Mouse (Mus musculus) brain, embryonic 14.5 days (tissue): ENCODE results near the gene Gm21970.

Source experiments
- CTCF ChIP-seq: fragments of 200-500 bp; IDR thresholded peaks from 2 replicates; pipeline ENCODE4 v1.5.1; 2012; ENCODE audit warnings: inconsistent platforms, mild to moderate bottlenecking, moderate library complexity, borderline replicate concordance; ENCODE audit not compliant: insufficient read depth, insufficient read length; ENCODE audit errors: extremely low read depth
- POLR2A ChIP-seq: fragments of 200-500 bp; IDR thresholded peaks from 2 replicates; pipeline ENCODE4 v1.6.1; 2012; ENCODE audit warnings: mild to moderate bottlenecking, inconsistent platforms, borderline replicate concordance; ENCODE audit not compliant: poor library complexity, insufficient read depth, insufficient read length, severe bottlenecking; ENCODE audit errors: extremely low read depth

GRCm38 (mm10) chr16:91466566-91466965, 75.0 kb downstream of the Gm21970 start:
- TF ChIP-seq CTCF (no peak), POLR2A (no peak)
